ENCODE assay signal across 12 mouse cellular contexts in genomic region chr11:35596064-35596463, GRCm38 (mm10).
"Had no signal": no experiment of that assay in that cellular context is flagged by ENCODE, and none has a peak within 500 bp of the region (broad histone marks: within the 10 kb centered on the region; RNA-seq: fewer than 3 reads in every experiment).

No protein-coding gene starts in this region.

- H3K9ac ChIP-seq: limb, embryonic 13.5 days; neural tube, embryonic 15.5 days had no signal

- ATAC-seq: inflammation-experienced regulatory T-cells, adult 6 months had no signal

- H3K9me3 ChIP-seq: limb, embryonic 13.5 days; neural tube, embryonic 15.5 days had no signal

- H3K27me3 ChIP-seq: limb, embryonic 13.5 days; neural tube, embryonic 15.5 days had no signal

- H3K4me3 ChIP-seq: left cerebral cortex, adult 2 months; limb, embryonic 13.5 days; myocyte; neural tube, embryonic 15.5 days had no signal

- H3K36me3 ChIP-seq: neural tube, embryonic 15.5 days had no signal

- H3K27ac ChIP-seq: left cerebral cortex, adult 2 months; limb, embryonic 13.5 days; neural tube, embryonic 15.5 days had no signal

- H3K4me2 ChIP-seq: limb, embryonic 13.5 days; neural tube, embryonic 15.5 days had no signal

- DNase-seq: kidney, adult 11 months; kidney, postnatal 10 days; kidney, postnatal 4 days; lung, adult 18-20 months; right cerebral cortex, adult 18-20 months; right cerebral cortex, postnatal 25 days; thymus, postnatal 4 days had no signal
